Mouse (Mus musculus) kidney, embryonic 14.5 days (tissue): ENCODE results near the gene Rubcn. TPM values are rescaled to one million over a fixed set of nuclear protein-coding genes. Genes with fewer than 3 reads are reported as not detected.

Source experiments
- ATAC-seq: fragments of 200-750 bp; cut with Nextera tagmentation; 2 replicates; pipeline ENCODE4 v1.8.0; 2017; ENCODE audit warnings: moderate number of reproducible peaks, mild to moderate bottlenecking, moderate TSS enrichment, moderate library complexity; ENCODE audit not compliant: low FRiP score, low TSS enrichment
- H3K27ac ChIP-seq: fragments of 300-500 bp; sonication (generic); 2 replicates; pipeline ENCODE4 v1.5.1; 2014; ENCODE audit warnings: low read depth, mild to moderate bottlenecking, low read length, moderate library complexity, mixed read lengths
- H3K27me3 ChIP-seq: fragments of 300-500 bp; sonication (generic); 2 replicates; pipeline ENCODE4 v1.6.1; 2014; ENCODE audit warnings: mild to moderate bottlenecking, low read length; ENCODE audit not compliant: control insufficient read depth, insufficient read depth
- H3K36me3 ChIP-seq: fragments of 300-500 bp; sonication (generic); 2 replicates; pipeline ENCODE4 v1.6.1; 2014; ENCODE audit warnings: low read length, mixed read lengths; ENCODE audit not compliant: control insufficient read depth, insufficient read depth
- H3K4me1 ChIP-seq: fragments of 300-500 bp; sonication (generic); 2 replicates; pipeline ENCODE4 v1.6.1; 2014; ENCODE audit warnings: low read length, mixed read lengths; ENCODE audit not compliant: control insufficient read depth, insufficient read depth
- H3K4me2 ChIP-seq: fragments of 300-500 bp; sonication (generic); replicated peaks from 2 replicates; pipeline ENCODE4 v1.6.1; 2014; ENCODE audit warnings: low read depth, mild to moderate bottlenecking, low read length
- H3K4me3 ChIP-seq: fragments of 300-500 bp; sonication (generic); 2 replicates; pipeline ENCODE4 v1.5.1; 2014; ENCODE audit warnings: mild to moderate bottlenecking, low read length
- H3K9ac ChIP-seq: fragments of 300-500 bp; sonication (generic); 2 replicates; pipeline ENCODE4 v1.6.1; 2014; ENCODE audit warnings: low read depth, mild to moderate bottlenecking, low read length, moderate library complexity
- H3K9me3 ChIP-seq: fragments of 300-500 bp; sonication (generic); 2 replicates; pipeline ENCODE4 v1.6.1; 2016; ENCODE audit warnings: low read length; ENCODE audit not compliant: control insufficient read depth
- WGBS: fragments of 180-500 bp; shearing (Covaris S2); extraction: QIAGEN DNeasy Blood & Tissue Kit; methylation state at CpG from one replicate; pipeline ENCODE4 v1.1.7; 2014; 5-methylcytosine and 5-hydroxymethylcytosine counted together
- polyA plus RNA-seq: library from polyadenylated mRNA; unstranded; fragments of >200 nt; fragmentation: Nextera tagmentation; extraction: Ambion mirVana; gene quantifications from 2 replicates; pipeline ENCODE4 v1.2.1, GENCODE M21; 2014

Rubcn gene
- polyA plus RNA-seq, 1 experiment from 2014 or later: 15.2 TPM

GRCm38 (mm10) chr16:32825380-32825779 is 52.2 kb downstream of the Rubcn start:
- no peak overlapping the region for H3K27ac ChIP-seq
- no peaks in the 10 kb centered on the region for H3K9me3 ChIP-seq
- H3K4me2 ChIP-seq: no peak overlapping the region
- H3K27me3 ChIP-seq: no peaks in the 10 kb centered on the region
- no peak overlapping the region for H3K4me3 ChIP-seq
- H3K4me1 ChIP-seq: no peaks in the 10 kb centered on the region
- WGBS: 51% methylated on average over 12 of the region's 12 CpGs
- H3K36me3 ChIP-seq: peaks cover 37% of the 10 kb centered on the region
- 0 out of 2 replicates have a peak, but pooled peaks have one; percentile 61 for ATAC-seq
- no peak overlapping the region for H3K9ac ChIP-seq

- no peak for ATAC-seq
- no peak overlapping the region for H3K4me3 ChIP-seq
- H3K36me3 ChIP-seq: peaks cover 35% of the 10 kb centered on the region
- no peak overlapping the region for H3K9ac ChIP-seq
- WGBS: 80% methylated on average over 13 of the region's 13 CpGs
- no peaks in the 10 kb centered on the region for H3K4me1 ChIP-seq
- H3K9me3 ChIP-seq: no peaks in the 10 kb centered on the region
- no peak overlapping the region for H3K4me2 ChIP-seq
- H3K27ac ChIP-seq: no peak overlapping the region
- H3K27me3 ChIP-seq: no peaks in the 10 kb centered on the region
Measured at GRCm38 (mm10) chr16:32824061-32824460, 53.5 kb downstream of the Rubcn start.

- H3K36me3 ChIP-seq: peaks cover 35% of the 10 kb centered on the region
- H3K4me3 ChIP-seq: no peak overlapping the region
- WGBS: 73% methylated on average over 8 of the region's 8 CpGs
- no peaks in the 10 kb centered on the region for H3K4me1 ChIP-seq
- no peaks in the 10 kb centered on the region for H3K9me3 ChIP-seq
- H3K27ac ChIP-seq: no peak overlapping the region
- H3K9ac ChIP-seq: no peak overlapping the region
- no peak for ATAC-seq
- no peak overlapping the region for H3K4me2 ChIP-seq
- no peaks in the 10 kb centered on the region for H3K27me3 ChIP-seq
Measured at GRCm38 (mm10) chr16:32823487-32823886, 54.1 kb downstream of the Rubcn start.

- Histone ChIP-seq H3K27me3 (no peaks in the 10 kb centered on the region), H3K9ac (no peak overlapping the region), H3K4me1 (no peaks in the 10 kb centered on the region), H3K36me3 (peaks cover 35% of the 10 kb centered on the region), H3K27ac (no peak overlapping the region), H3K4me3 (no peak overlapping the region), H3K4me2 (no peak overlapping the region), H3K9me3 (no peaks in the 10 kb centered on the region)
- ATAC-seq: no peak
- WGBS: 82% methylated on average over 5 of the region's 5 CpGs
Measured at GRCm38 (mm10) chr16:32822881-32823280, 54.7 kb downstream of the Rubcn start.

- ATAC-seq: no peak
- Histone ChIP-seq H3K9me3 (no peaks in the 10 kb centered on the region), H3K4me3 (no peak overlapping the region), H3K27me3 (no peaks in the 10 kb centered on the region), H3K9ac (no peak overlapping the region), H3K27ac (no peak overlapping the region), H3K36me3 (peaks cover 35% of the 10 kb centered on the region), H3K4me2 (no peak overlapping the region), H3K4me1 (no peaks in the 10 kb centered on the region)
- WGBS: 72% methylated on average over 6 of the region's 6 CpGs
Measured at GRCm38 (mm10) chr16:32822450-32822827, 55.1 kb downstream of the Rubcn start.

- Histone ChIP-seq H3K27ac (no peak overlapping the region), H3K9ac (no peak overlapping the region), H3K27me3 (no peaks in the 10 kb centered on the region), H3K4me3 (no peak overlapping the region), H3K36me3 (peaks cover 32% of the 10 kb centered on the region), H3K4me2 (no peak overlapping the region), H3K9me3 (no peaks in the 10 kb centered on the region), H3K4me1 (no peaks in the 10 kb centered on the region)
- ATAC-seq: 0 out of 2 replicates have a peak, but pooled peaks have one; percentile 48
- 66% methylated on average over 10 of the region's 10 CpGs for WGBS
Measured at GRCm38 (mm10) chr16:32821772-32822449, 55.7 kb downstream of the Rubcn start.

GRCm38 (mm10) chr16:32818441-32818840 is 59.1 kb downstream of the Rubcn start:
- H3K4me3 ChIP-seq: no peak overlapping the region
- no peak overlapping the region for H3K27ac ChIP-seq
- no peak for ATAC-seq
- no peak overlapping the region for H3K9ac ChIP-seq
- no peaks in the 10 kb centered on the region for H3K27me3 ChIP-seq
- 86% methylated on average over 5 of the region's 5 CpGs for WGBS
- no peaks in the 10 kb centered on the region for H3K9me3 ChIP-seq
- H3K36me3 ChIP-seq: peaks cover 1% of the 10 kb centered on the region; the same call in 1 of the 2 replicates
- peaks cover 6% of the 10 kb centered on the region; the same call in 1 of the 2 replicates for H3K4me1 ChIP-seq
- H3K4me2 ChIP-seq: no peak overlapping the region

- H3K4me3 ChIP-seq: no peak overlapping the region
- no peak overlapping the region for H3K27ac ChIP-seq
- 89% methylated on average over 4 of the region's 4 CpGs for WGBS
- H3K27me3 ChIP-seq: no peaks in the 10 kb centered on the region
- H3K4me1 ChIP-seq: peaks cover 6% of the 10 kb centered on the region; the same call in 1 of the 2 replicates
- no peaks in the 10 kb centered on the region for H3K9me3 ChIP-seq
- no peak overlapping the region for H3K4me2 ChIP-seq
- no peaks in the 10 kb centered on the region; the same call in 1 of the 2 replicates for H3K36me3 ChIP-seq
- no peak overlapping the region for H3K9ac ChIP-seq
- ATAC-seq: no peak
Measured at GRCm38 (mm10) chr16:32818036-32818435, 59.5 kb downstream of the Rubcn start.

GRCm38 (mm10) chr16:32815160-32815605 is 62.4 kb downstream of the Rubcn start:
- under 1% methylated on average over 6 of the region's 6 CpGs for WGBS
- Histone ChIP-seq H3K27me3 (no peaks in the 10 kb centered on the region), H3K27ac (no peak overlapping the region), H3K9ac (peak overlapping the region; percentile 3; the same call in 1 of the 2 replicates), H3K4me3 (peak overlapping the region; percentile 20), H3K4me2 (peak overlapping the region; percentile 40), H3K9me3 (no peaks in the 10 kb centered on the region), H3K4me1 (peaks cover 6% of the 10 kb centered on the region; the same call in 1 of the 2 replicates), H3K36me3 (no peaks in the 10 kb centered on the region)
- peak; percentile 74 for ATAC-seq
